Mouse (Mus musculus): Measurements from ENCODE around the gene Acoxl. TPM values are rescaled to one million over a fixed set of nuclear protein-coding genes. Genes with fewer than 3 reads are reported as not detected.

The Acoxl gene
- polyA plus RNA-seq, 1 experiment from 2014 or later, result 0.39 TPM

Small RNA genes lying within 50 kb of the gene (microRNA-seq; reads per million reads assigned to microRNA genes)
- gene Gm22411 (ENCODE audit: borderline number of aligned reads), result not detected

Other genes starting within 250 kb of the Acoxl start
- gene Mal, start 182.2 kb upstream of the Acoxl start, polyA plus RNA-seq (2014; fragmentation: Nextera tagmentation; extraction: Ambion mirVana), result 0.13 and 0.41 TPM in 2 replicates
- gene Mall, start 108.9 kb upstream of the Acoxl start, polyA plus RNA-seq (2014; fragmentation: Nextera tagmentation; extraction: Ambion mirVana), result 1.1 and 1.4 TPM in 2 replicates
- 34.2 and 36.8 TPM in 2 replicates for gene Nphp1, start 50.0 kb upstream of the Acoxl start, polyA plus RNA-seq (2014; fragmentation: Nextera tagmentation; extraction: Ambion mirVana)
- gene Mtln, start 46.4 kb upstream of the Acoxl start, polyA plus RNA-seq (2014; fragmentation: Nextera tagmentation; extraction: Ambion mirVana), result 23.0 and 24.0 TPM in 2 replicates
- gene Bub1, start 7.0 kb upstream of the Acoxl start, polyA plus RNA-seq (2014; fragmentation: Nextera tagmentation; extraction: Ambion mirVana), result 31.1 and 37.9 TPM in 2 replicates